Mouse (Mus musculus) left cerebral cortex, adult 11 months (tissue): ENCODE measurements around the gene Gast.
"Not testable (repeated sequence)": the region's sequence is repeated elsewhere in the genome, so short reads cannot be mapped to it uniquely, and the experiment has no call there.

ENCODE experiments used
- DNase-seq: peaks from one replicate; pipeline ENCODE4 v3.0.0; 2022; ENCODE audit warnings: low spot score

Gast gene

GRCm38 (mm10) chr11:100333944-100334457, at the start of gene Gast:
Gene Gast, plus strand, starts transcription at chr11:100334407.
- DNase-seq, result no peak

DNA sequence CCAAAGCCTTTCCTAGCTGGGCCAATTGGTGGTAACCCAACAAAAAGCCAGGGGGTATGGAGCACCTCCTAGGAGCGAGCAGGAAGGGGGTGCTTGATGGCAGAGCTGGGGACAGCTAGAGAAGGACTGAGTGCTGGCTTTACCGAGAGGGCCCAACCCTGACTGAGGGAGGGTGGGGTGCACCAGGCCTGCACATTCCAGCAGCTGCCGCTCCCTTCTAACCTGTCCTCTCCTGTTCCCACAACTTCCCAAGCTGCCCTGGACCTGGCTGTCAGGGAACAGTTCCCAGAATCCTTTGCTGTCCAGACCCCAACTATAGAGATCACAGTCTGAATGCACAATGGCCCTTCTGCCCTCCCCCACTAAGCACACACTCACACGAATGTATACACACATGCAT, 49.2 kb upstream of the Gast start:
- no peak for DNase-seq

DNA sequence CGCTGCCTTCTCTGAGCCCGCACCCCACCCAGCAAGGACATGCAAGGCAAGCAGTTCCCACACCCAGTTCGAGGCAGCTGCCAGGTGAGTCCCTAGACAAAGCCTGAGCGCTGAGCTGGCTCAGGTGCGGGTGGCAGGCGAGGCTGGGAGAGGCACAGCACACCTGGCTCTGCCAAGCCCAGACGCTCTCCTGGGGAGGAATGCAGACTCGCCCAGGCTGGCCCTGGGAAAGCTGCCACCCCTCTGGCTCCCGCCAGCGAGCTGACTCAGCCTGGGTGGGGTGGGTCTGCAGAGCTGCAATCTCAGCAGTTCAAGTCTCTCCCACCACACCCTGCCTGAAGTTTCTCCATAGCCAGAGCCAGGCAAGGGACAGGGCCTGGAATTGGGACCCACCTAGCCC, 47.2 kb upstream of the Gast start:
- DNase-seq, result no peak

DNA sequence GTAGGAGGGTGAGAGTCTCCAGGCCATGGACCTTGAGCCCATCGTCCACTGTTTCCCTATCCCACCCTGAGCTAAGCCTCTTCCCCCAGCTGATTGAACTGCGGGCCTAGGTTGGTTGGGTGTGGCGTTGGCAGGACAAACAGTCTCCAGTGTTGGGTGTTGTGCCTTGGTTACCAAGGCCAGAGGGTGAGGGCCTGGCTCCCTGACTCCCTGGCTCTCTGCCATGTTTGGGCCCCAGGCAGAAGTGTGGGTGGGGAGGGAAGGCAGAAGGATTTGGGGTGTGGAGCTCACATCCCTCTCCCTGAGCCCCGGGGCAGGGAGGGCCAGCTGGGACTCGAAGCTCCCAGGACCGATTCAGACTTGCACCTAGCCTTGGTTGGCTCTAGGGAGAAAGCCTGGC, 45.3 kb upstream of the Gast start:
- DNase-seq, result no peak

GRCm38 (mm10) chr11:100290235-100290634, 44.0 kb upstream of the Gast start:
- DNase-seq, result no peak

- DNase-seq, result no peak
Observed at GRCm38 (mm10) chr11:100292884-100293283, 41.3 kb upstream of the Gast start.

GRCm38 (mm10) chr11:100295308-100295707, 38.9 kb upstream of the Gast start:
- DNase-seq, result no peak

DNA sequence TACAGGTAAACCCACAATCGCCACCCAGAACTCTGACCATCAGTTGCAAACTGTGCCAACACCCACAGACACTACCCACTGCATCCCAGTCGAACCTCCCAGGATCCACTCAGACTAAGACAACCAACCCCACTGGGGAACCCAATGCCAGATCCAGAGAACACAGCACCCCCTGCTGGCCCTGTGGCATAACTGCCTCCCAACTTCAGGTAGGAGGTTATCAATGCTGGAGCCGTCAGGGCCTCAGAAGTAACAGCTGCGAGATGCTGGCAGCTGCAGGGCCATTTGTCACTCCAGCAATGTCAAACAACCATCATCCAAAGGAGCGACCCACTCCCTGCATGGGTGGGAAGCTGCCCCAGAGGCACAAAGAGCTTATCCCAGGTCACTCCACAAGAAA, 36.4 kb upstream of the Gast start:
- no peak for DNase-seq

DNA sequence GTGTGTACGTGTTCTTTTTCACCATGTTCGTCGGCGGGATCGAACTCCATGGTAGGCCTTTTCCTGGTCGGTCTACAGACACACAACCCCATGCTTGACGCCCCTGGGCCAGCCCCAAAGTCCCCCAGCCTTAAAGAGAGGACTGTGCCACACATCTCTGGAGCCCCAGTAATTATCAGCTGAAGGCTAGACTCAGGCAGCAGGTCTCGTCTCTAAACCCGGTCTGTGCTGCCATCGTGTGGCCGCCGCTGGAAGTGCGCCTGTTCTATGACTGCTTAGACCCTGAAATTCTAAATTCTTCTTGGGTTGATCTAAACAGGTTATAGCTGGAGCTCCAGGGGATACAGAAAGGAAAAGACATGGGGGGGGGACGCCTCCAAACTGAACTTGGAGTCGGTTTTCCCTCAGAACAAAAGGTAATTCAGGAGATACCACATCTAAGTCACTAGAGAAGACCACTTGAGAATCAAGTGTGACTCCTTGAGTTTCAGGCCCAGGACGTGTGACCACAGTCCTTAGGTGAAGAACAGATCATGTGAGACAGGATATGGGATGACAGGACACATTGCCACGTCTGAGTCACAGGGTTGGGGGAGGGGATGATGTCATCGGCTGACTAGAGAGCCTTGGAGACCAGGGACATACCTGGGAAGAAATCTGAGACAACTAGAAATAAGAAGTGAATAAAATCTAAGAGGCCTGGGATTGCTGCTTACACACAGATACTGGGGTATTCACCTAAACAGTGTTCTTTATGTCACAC, 35.8 kb upstream of the Gast start:
- DNase-seq, result no peak

DNA sequence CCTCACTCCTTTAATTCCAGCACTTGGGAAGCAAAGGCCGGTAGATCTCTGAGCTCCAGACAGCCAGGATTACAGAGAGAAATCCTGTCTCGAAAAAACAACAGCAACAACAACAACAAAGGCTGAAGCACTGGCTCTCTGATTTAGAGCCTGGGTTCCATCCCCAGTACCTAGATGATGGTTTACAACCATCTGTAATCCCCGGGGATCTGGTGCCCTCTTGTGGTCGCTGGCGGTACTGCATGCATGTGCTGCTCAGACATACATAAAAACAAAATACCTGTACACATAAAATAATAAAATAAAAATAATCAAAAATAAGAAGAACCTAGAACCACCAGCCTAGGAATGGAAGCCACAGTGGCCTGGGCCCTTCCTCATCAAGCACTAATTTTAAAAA, 33.9 kb upstream of the Gast start:
- no peak for DNase-seq

- DNase-seq, result no peak
Observed at GRCm38 (mm10) chr11:100301292-100301691, 32.9 kb upstream of the Gast start.

DNA sequence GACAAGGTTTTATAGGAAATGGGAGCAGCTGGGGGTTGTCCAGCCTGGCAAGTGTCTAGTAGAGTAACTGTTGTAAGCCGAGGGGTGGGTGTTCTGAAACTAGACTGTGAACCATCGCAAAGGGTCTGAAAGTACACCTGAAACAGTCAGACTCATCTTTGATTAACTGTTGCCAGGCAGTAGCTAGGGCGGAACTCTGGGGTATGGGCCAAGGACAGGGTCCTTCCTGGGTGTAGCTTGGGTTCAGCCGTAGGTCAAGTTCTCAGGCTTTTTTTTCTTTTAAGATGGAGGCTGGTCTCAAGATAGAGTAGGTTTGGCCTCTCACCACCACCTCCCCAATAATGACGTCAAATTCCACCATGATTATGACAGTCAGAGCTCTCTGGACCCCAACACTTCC, 26.3 kb upstream of the Gast start:
- no peak for DNase-seq

GRCm38 (mm10) chr11:100308672-100309071, 25.5 kb upstream of the Gast start:
- DNase-seq, result not testable (repeated sequence)

GRCm38 (mm10) chr11:100311656-100312055, 22.6 kb upstream of the Gast start:
- DNase-seq, result no peak

DNA sequence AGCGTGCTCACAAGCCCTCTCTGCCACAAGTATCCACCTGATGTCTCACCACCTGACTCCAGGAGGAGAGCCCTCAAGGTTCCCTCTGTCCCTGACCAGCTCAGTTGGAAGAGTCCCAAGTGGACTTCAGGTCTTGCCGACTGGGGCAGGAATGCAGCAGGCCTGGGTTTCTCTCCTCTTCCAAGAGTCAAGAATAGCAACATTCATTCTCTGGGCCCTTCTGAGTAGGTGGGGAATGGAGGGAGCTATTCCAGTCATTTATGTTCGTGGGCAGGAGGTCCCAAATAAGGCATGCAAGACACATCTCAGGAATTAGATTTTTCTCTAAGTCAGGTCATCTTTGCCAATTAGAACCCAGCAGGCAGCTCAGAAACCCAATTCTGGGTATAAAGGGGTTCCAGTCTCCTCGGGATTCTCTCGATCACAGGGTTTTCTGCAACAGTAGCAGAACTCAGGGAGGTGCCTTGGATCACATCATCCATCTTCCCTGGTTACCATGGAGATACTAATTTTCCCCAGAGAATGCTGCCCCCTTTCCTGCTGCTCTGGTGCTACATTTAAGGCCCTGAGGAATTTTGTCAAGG, 22.0 kb upstream of the Gast start:
- DNase-seq, result no peak

DNA sequence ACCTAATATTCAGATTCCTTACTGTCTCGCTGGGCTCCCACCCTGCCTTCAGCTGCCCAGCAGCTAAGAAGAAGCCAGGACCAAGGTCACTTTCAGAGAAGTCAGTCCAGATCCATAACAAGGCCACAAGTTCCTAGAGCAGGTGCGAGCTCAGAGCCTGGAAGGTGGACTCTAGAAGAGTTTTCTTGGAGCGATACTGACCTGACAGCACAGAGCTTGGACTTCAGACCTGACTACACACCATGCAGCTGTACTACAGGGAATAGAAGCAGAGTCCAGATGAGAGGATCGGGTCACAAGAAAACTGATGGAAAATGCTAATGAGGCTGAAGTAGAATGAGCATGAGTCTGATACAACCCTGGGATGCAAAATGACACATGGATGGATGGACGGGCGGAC, 20.8 kb upstream of the Gast start:
- DNase-seq, result no peak

GRCm38 (mm10) chr11:100315439-100315838, 18.8 kb upstream of the Gast start:
- no peak for DNase-seq

DNA sequence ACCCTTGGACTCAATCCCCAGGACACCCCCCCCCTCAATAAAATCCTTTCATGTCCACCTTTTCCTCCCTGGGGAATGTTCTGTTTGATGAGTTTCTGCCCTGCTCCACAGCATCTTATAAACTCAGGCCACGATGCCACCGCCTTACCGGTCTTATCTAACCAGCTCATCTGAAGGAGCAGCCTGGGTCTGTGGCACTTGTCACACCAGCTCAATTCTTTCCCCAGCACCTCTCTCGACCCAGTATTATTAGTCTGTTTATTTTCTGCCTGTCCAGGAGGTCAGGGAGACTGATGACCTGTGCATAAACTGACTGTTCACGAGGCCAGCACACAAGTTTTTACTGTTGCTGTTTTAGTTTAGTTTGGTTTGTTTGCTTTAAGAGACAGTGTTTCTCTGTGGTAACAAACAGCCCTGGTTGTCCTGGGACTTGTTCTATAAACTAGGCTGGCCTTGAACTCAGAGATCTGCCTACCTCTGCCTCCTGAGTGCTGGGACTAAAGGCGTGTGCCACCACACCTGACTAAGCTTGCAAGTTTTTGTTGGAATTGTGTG, 16.3 kb upstream of the Gast start:
- no peak for DNase-seq

- no peak for DNase-seq
Observed at GRCm38 (mm10) chr11:100318529-100319451, 15.4 kb upstream of the Gast start.

DNA sequence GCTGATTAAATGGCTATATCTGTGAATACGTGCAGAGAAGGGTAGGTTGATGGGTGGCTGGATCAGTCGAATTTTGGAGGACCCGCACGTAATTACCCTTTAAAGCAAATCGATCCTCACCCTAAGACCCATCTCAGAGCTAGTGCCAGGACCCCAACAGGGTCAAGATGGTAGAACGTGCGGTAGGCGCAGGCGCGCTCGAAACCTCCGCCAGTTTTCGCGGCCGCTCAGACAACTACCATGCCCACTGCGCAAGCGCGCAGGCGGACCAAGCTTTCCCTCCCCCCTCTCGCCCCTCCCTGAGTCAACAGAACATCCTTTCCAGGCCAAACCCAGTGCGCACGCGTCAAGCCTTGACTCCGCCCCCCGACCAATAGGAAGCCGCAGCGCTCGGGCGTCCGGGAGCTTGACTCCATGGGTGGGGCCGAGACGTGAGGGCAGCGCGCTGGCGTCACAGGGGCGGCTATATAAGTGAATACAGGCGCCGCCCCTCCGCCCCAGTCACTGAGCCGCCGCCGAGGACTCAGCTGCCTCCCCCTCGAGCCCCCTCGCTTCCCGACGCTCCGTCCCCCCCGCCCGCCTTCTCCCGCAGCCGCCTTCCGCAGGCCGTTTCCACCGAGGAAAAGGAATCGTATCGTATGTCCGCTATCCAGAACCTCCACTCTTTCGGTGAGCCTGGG, 14.6 kb upstream of the Gast start, which contains the start of gene Eif1:
Gene Eif1, plus strand, starts transcription at position 394 of the 680 bp plus-strand sequence.
- peak; percentile 99 for DNase-seq

DNA sequence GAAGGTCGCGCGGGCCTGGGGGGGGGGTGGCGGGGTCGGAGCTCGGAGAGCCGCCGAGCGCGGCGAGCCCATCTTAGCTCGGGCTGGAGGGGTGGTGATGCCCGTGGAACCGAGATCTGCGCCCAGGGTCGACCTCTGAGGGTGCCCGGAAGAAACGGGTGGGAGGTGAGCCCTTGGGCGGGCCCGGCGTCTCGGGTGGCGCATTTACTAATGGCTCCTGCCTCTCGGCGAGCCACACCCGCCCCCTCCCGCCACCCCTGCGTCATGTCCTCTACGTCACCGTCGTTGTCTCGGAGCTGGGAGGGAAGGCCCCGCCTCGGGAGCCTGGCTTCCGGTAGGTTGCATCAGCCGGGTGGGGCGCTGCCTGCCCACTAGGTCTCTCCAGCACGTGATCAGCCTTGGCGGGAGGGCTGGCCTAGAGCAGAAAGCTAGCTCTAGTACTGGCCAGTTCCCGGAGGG, 14.0 kb upstream of the Gast start:
- DNase-seq, result peak; percentile 91
